Mouse (Mus musculus): Measurements from ENCODE around the gene Magix. TPM values are rescaled to one million over a fixed set of nuclear protein-coding genes. Genes with fewer than 3 reads are reported as not detected.

Gene Magix
- polyA plus RNA-seq, 1 experiment from 2014 or later: not detected

Other genes starting within 250 kb of the Magix start
- gene Foxp3, start 107.6 kb downstream of the Magix start, polyA plus RNA-seq (2014; fragmentation: Nextera tagmentation; extraction: Ambion mirVana): not detected in 2 replicates
- gene Ppp1r3f, start 107.0 kb downstream of the Magix start, polyA plus RNA-seq (2014; fragmentation: Nextera tagmentation; extraction: Ambion mirVana): 2.2 and 3.3 TPM in 2 replicates
- 33.4 and 33.6 TPM in 2 replicates for gene Ccdc22, start 75.7 kb downstream of the Magix start, polyA plus RNA-seq (2014; fragmentation: Nextera tagmentation; extraction: Ambion mirVana)
- not detected in 2 replicates for gene Cacna1f, start 74.2 kb downstream of the Magix start, polyA plus RNA-seq (2014; fragmentation: Nextera tagmentation; extraction: Ambion mirVana)
- 12.3 and 12.6 TPM in 2 replicates for gene Syp, start 42.8 kb downstream of the Magix start, polyA plus RNA-seq (2014; fragmentation: Nextera tagmentation; extraction: Ambion mirVana)
- 2.6 and 2.9 TPM in 2 replicates for gene Prickle3, start 24.0 kb downstream of the Magix start, polyA plus RNA-seq (2014; fragmentation: Nextera tagmentation; extraction: Ambion mirVana)
- 54.0 and 64.5 TPM in 2 replicates for gene Plp2, start 9.9 kb downstream of the Magix start, polyA plus RNA-seq (2014; fragmentation: Nextera tagmentation; extraction: Ambion mirVana)
- 44.6 and 47.0 TPM in 2 replicates for gene Gpkow, start 15.9 kb upstream of the Magix start, polyA plus RNA-seq (2014; fragmentation: Nextera tagmentation; extraction: Ambion mirVana)
- 14.2 and 17.2 TPM in 2 replicates for gene Wdr45, start 33.1 kb upstream of the Magix start, polyA plus RNA-seq (2014; fragmentation: Nextera tagmentation; extraction: Ambion mirVana)
- gene Gm45208, start 41.0 kb upstream of the Magix start, polyA plus RNA-seq (2014; fragmentation: Nextera tagmentation; extraction: Ambion mirVana): 0.55 TPM in 1 of 2 replicates, not detected in the other
- gene Praf2, start 47.2 kb upstream of the Magix start, polyA plus RNA-seq (2014; fragmentation: Nextera tagmentation; extraction: Ambion mirVana): 88.7 and 94.0 TPM in 2 replicates
- 22.8 and 27.8 TPM in 2 replicates for gene Ccdc120, start 69.7 kb upstream of the Magix start, polyA plus RNA-seq (2014; fragmentation: Nextera tagmentation; extraction: Ambion mirVana)
- 23.6 and 24.8 TPM in 2 replicates for gene Tfe3, start 81.3 kb upstream of the Magix start, polyA plus RNA-seq (2014; fragmentation: Nextera tagmentation; extraction: Ambion mirVana)
- 56.2 and 57.2 TPM in 2 replicates for gene Gripap1, start 108.5 kb upstream of the Magix start, polyA plus RNA-seq (2014; fragmentation: Nextera tagmentation; extraction: Ambion mirVana)
- gene Kcnd1, start 141.0 kb upstream of the Magix start, polyA plus RNA-seq (2014; fragmentation: Nextera tagmentation; extraction: Ambion mirVana): 1.2 and 1.4 TPM in 2 replicates
- 37.3 and 37.6 TPM in 2 replicates for gene Otud5, start 160.1 kb upstream of the Magix start, polyA plus RNA-seq (2014; fragmentation: Nextera tagmentation; extraction: Ambion mirVana)
- gene Pim2, start 197.0 kb upstream of the Magix start, polyA plus RNA-seq (2014; fragmentation: Nextera tagmentation; extraction: Ambion mirVana): 10.7 TPM in 2 replicates
- gene Slc35a2, start 202.8 kb upstream of the Magix start, polyA plus RNA-seq (2014; fragmentation: Nextera tagmentation; extraction: Ambion mirVana): 10.9 and 12.6 TPM in 2 replicates
- 141 and 144 TPM in 2 replicates for gene Pqbp1, start 218.0 kb upstream of the Magix start, polyA plus RNA-seq (2014; fragmentation: Nextera tagmentation; extraction: Ambion mirVana)
- 161 and 188 TPM in 2 replicates for gene Timm17b, start 218.1 kb upstream of the Magix start, polyA plus RNA-seq (2014; fragmentation: Nextera tagmentation; extraction: Ambion mirVana)
- gene Gm10491, start 226.6 kb upstream of the Magix start, polyA plus RNA-seq (2014; fragmentation: Nextera tagmentation; extraction: Ambion mirVana): not detected in 2 replicates
- not detected in 2 replicates for gene Gm10490, start 228.3 kb upstream of the Magix start, polyA plus RNA-seq (2014; fragmentation: Nextera tagmentation; extraction: Ambion mirVana)
- gene Pcsk1n, start 238.6 kb upstream of the Magix start, polyA plus RNA-seq (2014; fragmentation: Nextera tagmentation; extraction: Ambion mirVana): 18.0 and 23.4 TPM in 2 replicates
- gene Eras, start 247.4 kb upstream of the Magix start, polyA plus RNA-seq (2014; fragmentation: Nextera tagmentation; extraction: Ambion mirVana): not detected in 2 replicates

Measured in forebrain, embryonic 11.5 days (tissue).